Mouse (Mus musculus): ENCODE measurements around the gene Sectm1b. TPM values are rescaled to one million over a fixed set of nuclear protein-coding genes. Genes with fewer than 3 reads are reported as not detected.
A peak's percentile ranks its signal among the peaks of the same experiment; 100 is the strongest.

Sectm1b gene
- polyA plus RNA-seq, 1 experiment from 2014 or later = not detected

- ATAC-seq = no peak
- H3K4me1 ChIP-seq (ENCODE audit: control insufficient read depth, insufficient read depth, low read depth, low read length) = no peaks in the 10 kb centered on the region
- no peaks in the 10 kb centered on the region for H3K27me3 ChIP-seq (replicated peaks; ENCODE audit: control insufficient read depth, insufficient read depth, low read length)
- H3K36me3 ChIP-seq (ENCODE audit: control insufficient read depth, insufficient read depth, low read length) = no peaks in the 10 kb centered on the region
- no peaks in the 10 kb centered on the region for H3K9me3 ChIP-seq (ENCODE audit: control insufficient read depth, low read length)
- no peak overlapping the region for H3K27ac ChIP-seq (ENCODE audit: low read depth, low read length)
- no peak overlapping the region for H3K9ac ChIP-seq (ENCODE audit: low read depth, low read length)
- H3K4me2 ChIP-seq (ENCODE audit: low read length) = no peak overlapping the region
- WGBS = 64% methylated on average over 6 of the region's 6 CpGs
- no peak overlapping the region for H3K4me3 ChIP-seq (ENCODE audit: low read length)
These were observed 39.2 kb downstream of the Sectm1b start for GRCm38 (mm10) chr11:121024163-121024562.

- H3K9me3 ChIP-seq (ENCODE audit: control insufficient read depth, low read length) = no peaks in the 10 kb centered on the region
- ATAC-seq = no peak
- H3K36me3 ChIP-seq (ENCODE audit: control insufficient read depth, insufficient read depth, low read length) = no peaks in the 10 kb centered on the region
- 81% methylated on average over 5 of the region's 5 CpGs for WGBS
- H3K27ac ChIP-seq (ENCODE audit: low read depth, low read length) = no peak overlapping the region
- H3K9ac ChIP-seq (ENCODE audit: low read depth, low read length) = no peak overlapping the region
- no peak overlapping the region for H3K4me2 ChIP-seq (ENCODE audit: low read length)
- no peaks in the 10 kb centered on the region for H3K4me1 ChIP-seq (ENCODE audit: control insufficient read depth, insufficient read depth, low read depth, low read length)
- no peak overlapping the region for H3K4me3 ChIP-seq (ENCODE audit: low read length)
- no peaks in the 10 kb centered on the region for H3K27me3 ChIP-seq (replicated peaks; ENCODE audit: control insufficient read depth, insufficient read depth, low read length)
These were observed 43.9 kb downstream of the Sectm1b start for GRCm38 (mm10) chr11:121019501-121019900.

DNA sequence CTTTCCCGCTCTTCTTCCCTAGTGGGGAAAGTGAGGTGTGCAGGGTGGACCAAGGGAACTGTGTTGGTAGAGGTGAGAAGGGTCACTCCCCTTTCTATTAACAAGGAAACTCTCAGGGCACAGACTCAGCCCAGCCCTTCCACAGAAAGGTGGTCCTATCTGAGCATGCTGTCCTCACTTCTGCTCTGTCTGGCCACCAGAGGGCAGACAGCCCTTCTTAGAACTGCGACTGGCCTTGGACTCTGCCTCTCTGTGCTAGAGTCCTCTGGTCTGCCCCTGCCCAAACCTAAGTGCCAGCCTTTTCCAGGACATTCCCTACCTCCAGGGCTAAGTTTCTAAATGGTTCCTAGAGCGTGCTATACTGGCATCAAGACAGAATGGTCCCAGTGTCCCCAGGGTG, 45.7 kb downstream of the Sectm1b start:
- Histone ChIP-seq H3K27me3 (replicated peaks; ENCODE audit: control insufficient read depth, insufficient read depth, low read length) (no peaks in the 10 kb centered on the region), H3K27ac (ENCODE audit: low read depth, low read length) (no peak overlapping the region), H3K9ac (ENCODE audit: low read depth, low read length) (no peak overlapping the region), H3K4me2 (ENCODE audit: low read length) (no peak overlapping the region), H3K36me3 (ENCODE audit: control insufficient read depth, insufficient read depth, low read length) (no peaks in the 10 kb centered on the region), H3K4me3 (ENCODE audit: low read length) (no peak overlapping the region), H3K9me3 (ENCODE audit: control insufficient read depth, low read length) (no peaks in the 10 kb centered on the region), H3K4me1 (ENCODE audit: control insufficient read depth, insufficient read depth, low read depth, low read length) (no peaks in the 10 kb centered on the region)
- WGBS = 39% methylated on average over 3 of the region's 3 CpGs
- ATAC-seq = peak; percentile 84

- 72% methylated on average over 6 of the region's 6 CpGs for WGBS
- H3K9ac ChIP-seq (ENCODE audit: low read depth, low read length) = no peak overlapping the region
These were observed 47.9 kb downstream of the Sectm1b start for GRCm38 (mm10) chr11:121015472-121015871.

GRCm38 (mm10) chr11:121014896-121015300, 48.5 kb downstream of the Sectm1b start:
- Histone ChIP-seq H3K36me3 (ENCODE audit: control insufficient read depth, insufficient read depth, low read length) (no peaks in the 10 kb centered on the region), H3K4me3 (ENCODE audit: low read length) (peak overlapping the region; percentile 9; the same call in 1 of the 2 replicates), H3K4me2 (ENCODE audit: low read length) (peak overlapping the region; percentile 45), H3K9me3 (ENCODE audit: control insufficient read depth, low read length) (no peaks in the 10 kb centered on the region), H3K9ac (ENCODE audit: low read depth, low read length) (peak overlapping the region; percentile 28; the same call in 1 of the 2 replicates), H3K27ac (ENCODE audit: low read depth, low read length) (no peak overlapping the region), H3K4me1 (ENCODE audit: control insufficient read depth, insufficient read depth, low read depth, low read length) (no peaks in the 10 kb centered on the region), H3K27me3 (replicated peaks; ENCODE audit: control insufficient read depth, insufficient read depth, low read length) (no peaks in the 10 kb centered on the region)
- ATAC-seq = no peak
- WGBS = 58% methylated on average over 19 of the region's 19 CpGs

More at GRCm38 (mm10) chr11:121015472-121015871, 47.9 kb downstream of the Sectm1b start:
- H3K36me3 ChIP-seq (ENCODE audit: control insufficient read depth, insufficient read depth, low read length) = no peaks in the 10 kb centered on the region
- no peaks in the 10 kb centered on the region for H3K9me3 ChIP-seq (ENCODE audit: control insufficient read depth, low read length)
- H3K27me3 ChIP-seq (replicated peaks; ENCODE audit: control insufficient read depth, insufficient read depth, low read length) = no peaks in the 10 kb centered on the region
- H3K4me1 ChIP-seq (ENCODE audit: control insufficient read depth, insufficient read depth, low read depth, low read length) = no peaks in the 10 kb centered on the region
- no peak overlapping the region for H3K4me2 ChIP-seq (ENCODE audit: low read length)
- no peak overlapping the region for H3K27ac ChIP-seq (ENCODE audit: low read depth, low read length)
- H3K4me3 ChIP-seq (ENCODE audit: low read length) = no peak overlapping the region
- ATAC-seq = no peak

GRCm38 (mm10) chr11:121013656-121014055, 49.7 kb downstream of the Sectm1b start:
- Histone ChIP-seq H3K4me2 (ENCODE audit: low read length) (no peak overlapping the region), H3K36me3 (ENCODE audit: control insufficient read depth, insufficient read depth, low read length) (no peaks in the 10 kb centered on the region), H3K9me3 (ENCODE audit: control insufficient read depth, low read length) (no peaks in the 10 kb centered on the region), H3K4me1 (ENCODE audit: control insufficient read depth, insufficient read depth, low read depth, low read length) (no peaks in the 10 kb centered on the region), H3K9ac (ENCODE audit: low read depth, low read length) (no peak overlapping the region), H3K27me3 (replicated peaks; ENCODE audit: control insufficient read depth, insufficient read depth, low read length) (no peaks in the 10 kb centered on the region), H3K27ac (ENCODE audit: low read depth, low read length) (no peak overlapping the region), H3K4me3 (ENCODE audit: low read length) (no peak overlapping the region)
- no peak for ATAC-seq
- WGBS = 76% methylated on average over 7 of the region's 7 CpGs

- 92% methylated on average over 3 of the region's 3 CpGs for WGBS
- Histone ChIP-seq H3K27me3 (replicated peaks; ENCODE audit: control insufficient read depth, insufficient read depth, low read length) (no peaks in the 10 kb centered on the region), H3K4me2 (ENCODE audit: low read length) (no peak overlapping the region), H3K4me3 (ENCODE audit: low read length) (no peak overlapping the region), H3K36me3 (ENCODE audit: control insufficient read depth, insufficient read depth, low read length) (no peaks in the 10 kb centered on the region), H3K9ac (ENCODE audit: low read depth, low read length) (no peak overlapping the region), H3K4me1 (ENCODE audit: control insufficient read depth, insufficient read depth, low read depth, low read length) (no peaks in the 10 kb centered on the region), H3K27ac (ENCODE audit: low read depth, low read length) (no peak overlapping the region), H3K9me3 (ENCODE audit: control insufficient read depth, low read length) (no peaks in the 10 kb centered on the region)
- ATAC-seq = no peak
These were observed 53.2 kb downstream of the Sectm1b start for GRCm38 (mm10) chr11:121010044-121010755.

- no peak overlapping the region for H3K27ac ChIP-seq (ENCODE audit: low read depth, low read length)
- no peaks in the 10 kb centered on the region for H3K9me3 ChIP-seq (ENCODE audit: control insufficient read depth, low read length)
- no peaks in the 10 kb centered on the region for H3K4me1 ChIP-seq (ENCODE audit: control insufficient read depth, insufficient read depth, low read depth, low read length)
- H3K4me2 ChIP-seq (ENCODE audit: low read length) = no peak overlapping the region
- WGBS = 83% methylated on average over 6 of the region's 6 CpGs
- no peak for ATAC-seq
- H3K4me3 ChIP-seq (ENCODE audit: low read length) = no peak overlapping the region
- no peaks in the 10 kb centered on the region for H3K27me3 ChIP-seq (replicated peaks; ENCODE audit: control insufficient read depth, insufficient read depth, low read length)
- no peaks in the 10 kb centered on the region for H3K36me3 ChIP-seq (ENCODE audit: control insufficient read depth, insufficient read depth, low read length)
- no peak overlapping the region for H3K9ac ChIP-seq (ENCODE audit: low read depth, low read length)
These were observed 57.2 kb downstream of the Sectm1b start for GRCm38 (mm10) chr11:121006184-121006583.

- 46% methylated on average over 5 of the region's 5 CpGs for whole genome bisulfite sequencing
- H3K27ac ChIP-seq (ENCODE audit: low read depth, low read length) = no peak overlapping the region
These were observed 59.1 kb downstream of the Sectm1b start for GRCm38 (mm10) chr11:121004281-121004680.

More at GRCm38 (mm10) chr11:121004281-121004680, 59.1 kb downstream of the Sectm1b start:
- H3K4me2 ChIP-seq (ENCODE audit: low read length) = no peak overlapping the region
- no peak overlapping the region for H3K9ac ChIP-seq (ENCODE audit: low read depth, low read length)
- no peaks in the 10 kb centered on the region for H3K4me1 ChIP-seq (ENCODE audit: control insufficient read depth, insufficient read depth, low read depth, low read length)
- H3K36me3 ChIP-seq (ENCODE audit: control insufficient read depth, insufficient read depth, low read length) = no peaks in the 10 kb centered on the region
- no peaks in the 10 kb centered on the region for H3K9me3 ChIP-seq (ENCODE audit: control insufficient read depth, low read length)
- no peak for ATAC-seq
- H3K27me3 ChIP-seq (replicated peaks; ENCODE audit: control insufficient read depth, insufficient read depth, low read length) = no peaks in the 10 kb centered on the region
- no peak overlapping the region for H3K4me3 ChIP-seq (ENCODE audit: low read length)
